Mouse (Mus musculus): ENCODE data around the gene Jade1. TPM values are rescaled to one million over a fixed set of nuclear protein-coding genes. Genes with fewer than 3 reads are reported as not detected.

The Jade1 gene
- total RNA-seq, 2 experiments from 2014 or later: 45.8 to 48.6 TPM

GRCm38 (mm10) chr3:41574720-41575435, 19.3 kb downstream of the Jade1 start:
- no peak for DNase-seq (ENCODE audit: low spot score in 2 of 2)

- DNase-seq (ENCODE audit: low spot score in 2 of 2): no peak
Observed at GRCm38 (mm10) chr3:41575971-41576370, 20.4 kb downstream of the Jade1 start.

GRCm38 (mm10) chr3:41577240-41577639, 21.7 kb downstream of the Jade1 start:
- DNase-seq (ENCODE audit: low spot score in 2 of 2): no peak

GRCm38 (mm10) chr3:41579873-41580272, 24.3 kb downstream of the Jade1 start:
- DNase-seq (ENCODE audit: low spot score in 2 of 2): no peak

- DNase-seq (ENCODE audit: low spot score in 2 of 2): no peak
Observed at GRCm38 (mm10) chr3:41580401-41581323, 25.1 kb downstream of the Jade1 start.

GRCm38 (mm10) chr3:41581436-41581835, 25.9 kb downstream of the Jade1 start:
- no peak for DNase-seq (ENCODE audit: low spot score in 2 of 2)

- no peak for DNase-seq (ENCODE audit: low spot score in 2 of 2)
Observed at GRCm38 (mm10) chr3:41582256-41582655, 26.7 kb downstream of the Jade1 start.

- DNase-seq (ENCODE audit: low spot score in 2 of 2): no peak
Observed at GRCm38 (mm10) chr3:41583092-41583491, 27.6 kb downstream of the Jade1 start.

GRCm38 (mm10) chr3:41583621-41584020, 28.1 kb downstream of the Jade1 start:
- DNase-seq (ENCODE audit: low spot score in 2 of 2): no peak

GRCm38 (mm10) chr3:41585548-41585947, 30.0 kb downstream of the Jade1 start:
- no peak for DNase-seq (ENCODE audit: low spot score in 2 of 2)

- DNase-seq (ENCODE audit: low spot score in 2 of 2): no peak
Observed at GRCm38 (mm10) chr3:41586330-41586729, 30.8 kb downstream of the Jade1 start.

- DNase-seq (ENCODE audit: low spot score in 2 of 2): no peak
Observed at GRCm38 (mm10) chr3:41586917-41587316, 31.4 kb downstream of the Jade1 start.

GRCm38 (mm10) chr3:41587588-41587987, 32.1 kb downstream of the Jade1 start:
- no peak for DNase-seq (ENCODE audit: low spot score in 2 of 2)

- DNase-seq (ENCODE audit: low spot score in 2 of 2): no peak
Observed at GRCm38 (mm10) chr3:41588495-41588894, 33.0 kb downstream of the Jade1 start.

- DNase-seq (ENCODE audit: low spot score in 2 of 2): no peak
Observed at GRCm38 (mm10) chr3:41589246-41589914, 33.8 kb downstream of the Jade1 start.

GRCm38 (mm10) chr3:41589988-41590387, 34.5 kb downstream of the Jade1 start:
- DNase-seq (ENCODE audit: low spot score in 2 of 2): no peak

GRCm38 (mm10) chr3:41590695-41591559, 35.4 kb downstream of the Jade1 start:
- no peak for DNase-seq (ENCODE audit: low spot score in 2 of 2)

GRCm38 (mm10) chr3:41591651-41592170, 36.2 kb downstream of the Jade1 start:
- DNase-seq (ENCODE audit: low spot score in 2 of 2): no peak

- DNase-seq (ENCODE audit: low spot score in 2 of 2): no peak
Observed at GRCm38 (mm10) chr3:41592805-41593204, 37.3 kb downstream of the Jade1 start.

- no peak for DNase-seq (ENCODE audit: low spot score in 2 of 2)
Observed at GRCm38 (mm10) chr3:41594097-41594879, 38.8 kb downstream of the Jade1 start.

Measured in left cerebral cortex, adult 18-20 months (tissue).